Mouse (Mus musculus): ENCODE measurements around the gene Stag1. TPM values are rescaled to one million over a fixed set of nuclear protein-coding genes. Genes with fewer than 3 reads are reported as not detected.

Stag1 gene
- polyA plus RNA-seq, 1 experiment, result 0.56 TPM

DNA sequence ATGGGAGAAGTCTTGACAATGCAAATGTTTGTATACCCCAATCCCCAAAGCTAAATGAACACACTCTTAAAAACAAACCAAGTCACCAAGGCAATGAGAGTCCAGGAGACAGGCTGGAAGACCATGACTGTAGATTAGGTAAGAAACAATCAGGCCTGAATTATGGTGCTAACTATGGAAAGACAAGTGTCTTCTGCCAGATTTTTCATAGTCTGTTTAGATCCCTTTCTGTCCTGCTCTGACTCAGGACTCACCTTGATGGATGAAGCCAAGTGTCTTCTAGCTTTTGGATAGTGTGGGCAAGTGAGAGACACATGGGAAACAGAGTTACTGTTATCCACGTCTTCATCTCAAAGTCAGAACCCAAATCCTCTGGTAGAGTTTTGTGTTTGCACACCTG lies 26.1 kb upstream of the Stag1 start:
- Histone ChIP-seq H3K9me3 (ENCODE audit: control insufficient read depth, low read length) (no peaks in the 10 kb centered on the region; the same call in 1 of the 2 replicates), H3K27me3 (ENCODE audit: control insufficient read depth) (peaks cover 45% of the 10 kb centered on the region)
- no peak for TF ChIP-seq TAL1 (IDR thresholded peaks at IDR 0.05; ENCODE audit: low read length)
- TF ChIP-seq GATA1 (IDR thresholded peaks at IDR 0.05; ENCODE audit: low read length), result no peak

DNA sequence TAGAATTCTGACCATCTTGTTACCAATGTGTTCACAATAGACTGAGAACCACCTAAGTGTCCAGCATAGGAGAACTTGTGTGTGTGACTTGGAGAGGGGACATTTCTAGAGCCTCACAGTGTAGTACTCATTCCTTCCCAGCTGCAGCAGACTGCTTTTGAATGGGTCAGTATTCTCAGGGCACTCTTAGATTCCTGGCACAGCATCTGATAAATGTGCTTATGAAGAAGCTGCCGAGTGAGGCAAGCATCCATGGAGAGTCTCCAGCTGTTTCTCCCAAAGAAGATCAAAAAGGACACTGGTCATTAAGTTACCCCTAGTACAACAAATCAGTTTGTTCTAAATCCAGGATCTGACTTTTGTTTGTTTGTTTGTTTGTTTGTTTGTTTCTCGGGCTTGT lies 24.3 kb upstream of the Stag1 start:
- TF ChIP-seq TAL1 (IDR thresholded peaks at IDR 0.05; ENCODE audit: low read length) (no peak), GATA1 (IDR thresholded peaks at IDR 0.05; ENCODE audit: low read length) (no peak)
- Histone ChIP-seq H3K36me3 (ENCODE audit: control insufficient read depth) (no peaks in the 10 kb centered on the region), H3K4me3 (replicated peaks) (no peak overlapping the region), H3K27me3 (ENCODE audit: control insufficient read depth) (peaks cover 42% of the 10 kb centered on the region), H3K9me3 (ENCODE audit: control insufficient read depth, low read length) (no peaks in the 10 kb centered on the region; the same call in 1 of the 2 replicates), H3K4me1 (ENCODE audit: control insufficient read depth) (peaks cover 3% of the 10 kb centered on the region)

More for the DNA sequence above, 26.1 kb upstream of the Stag1 start:
- Histone ChIP-seq H3K4me3 (replicated peaks) (no peak overlapping the region), H3K4me1 (ENCODE audit: control insufficient read depth) (no peaks in the 10 kb centered on the region; the same call in none of the 2 replicates), H3K36me3 (ENCODE audit: control insufficient read depth) (no peaks in the 10 kb centered on the region)

DNA sequence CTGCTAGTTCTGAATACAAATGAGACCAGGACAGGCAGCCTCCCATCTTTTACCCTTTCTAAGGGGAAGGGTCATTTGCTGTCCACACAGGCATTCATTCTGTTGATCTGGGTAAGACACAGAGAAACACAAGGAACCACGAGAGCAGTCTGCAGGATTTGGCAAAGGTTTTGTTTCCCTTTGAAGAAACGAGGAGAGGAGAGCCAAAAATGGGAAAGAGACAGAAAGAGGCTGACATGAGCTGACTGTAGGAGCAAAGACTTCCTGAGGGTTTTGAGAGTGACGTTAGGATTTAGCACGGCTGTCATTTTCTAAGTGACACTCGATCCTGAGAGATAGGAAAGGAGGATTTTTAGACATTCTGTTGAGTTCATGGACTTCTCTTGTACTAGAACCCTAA lies 23.7 kb upstream of the Stag1 start:
- TF ChIP-seq TAL1 (IDR thresholded peaks at IDR 0.05; ENCODE audit: low read length), result no peak
- no peak for TF ChIP-seq GATA1 (IDR thresholded peaks at IDR 0.05; ENCODE audit: low read length)
- Histone ChIP-seq H3K4me1 (ENCODE audit: control insufficient read depth) (peaks cover 3% of the 10 kb centered on the region), H3K4me3 (replicated peaks) (no peak overlapping the region), H3K27me3 (ENCODE audit: control insufficient read depth) (peaks cover 35% of the 10 kb centered on the region), H3K36me3 (ENCODE audit: control insufficient read depth) (no peaks in the 10 kb centered on the region), H3K9me3 (ENCODE audit: control insufficient read depth, low read length) (no peaks in the 10 kb centered on the region; the same call in 1 of the 2 replicates)

DNA sequence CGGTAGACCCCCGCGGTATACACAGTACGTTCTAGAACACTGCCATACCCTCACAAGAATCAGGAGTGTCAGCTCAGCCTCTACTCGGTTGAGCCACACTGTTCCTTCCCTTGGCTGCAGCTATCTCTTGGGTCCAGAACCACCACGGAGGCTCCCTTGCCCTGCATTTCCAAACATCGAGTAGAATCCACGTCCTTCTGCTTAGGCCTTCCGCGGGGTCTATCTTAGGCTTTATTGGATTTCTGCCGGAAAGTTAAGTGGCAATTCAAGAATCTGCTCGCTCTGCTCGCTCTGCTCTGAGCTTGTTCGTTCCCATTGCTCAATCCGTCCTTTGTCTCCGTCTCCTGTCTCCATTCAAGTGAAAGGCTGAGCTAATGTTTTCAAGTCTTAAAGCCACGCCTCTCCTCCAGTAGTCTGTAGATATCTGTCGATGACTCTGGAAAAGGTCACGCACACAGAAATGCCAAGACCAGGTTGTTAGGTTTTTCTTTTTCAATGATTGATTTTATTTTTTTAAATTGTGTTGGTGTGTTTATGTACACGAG lies 17.3 kb upstream of the Stag1 start:
- Histone ChIP-seq H3K27me3 (ENCODE audit: control insufficient read depth) (no peaks in the 10 kb centered on the region), H3K4me3 (replicated peaks) (no peak overlapping the region), H3K36me3 (ENCODE audit: control insufficient read depth) (no peaks in the 10 kb centered on the region), H3K9me3 (ENCODE audit: control insufficient read depth, low read length) (no peaks in the 10 kb centered on the region), H3K4me1 (ENCODE audit: control insufficient read depth) (peaks cover 8% of the 10 kb centered on the region)
- no peak for TF ChIP-seq GATA1 (IDR thresholded peaks at IDR 0.05; ENCODE audit: low read length)
- TF ChIP-seq TAL1 (IDR thresholded peaks at IDR 0.05; ENCODE audit: low read length), result no peak

DNA sequence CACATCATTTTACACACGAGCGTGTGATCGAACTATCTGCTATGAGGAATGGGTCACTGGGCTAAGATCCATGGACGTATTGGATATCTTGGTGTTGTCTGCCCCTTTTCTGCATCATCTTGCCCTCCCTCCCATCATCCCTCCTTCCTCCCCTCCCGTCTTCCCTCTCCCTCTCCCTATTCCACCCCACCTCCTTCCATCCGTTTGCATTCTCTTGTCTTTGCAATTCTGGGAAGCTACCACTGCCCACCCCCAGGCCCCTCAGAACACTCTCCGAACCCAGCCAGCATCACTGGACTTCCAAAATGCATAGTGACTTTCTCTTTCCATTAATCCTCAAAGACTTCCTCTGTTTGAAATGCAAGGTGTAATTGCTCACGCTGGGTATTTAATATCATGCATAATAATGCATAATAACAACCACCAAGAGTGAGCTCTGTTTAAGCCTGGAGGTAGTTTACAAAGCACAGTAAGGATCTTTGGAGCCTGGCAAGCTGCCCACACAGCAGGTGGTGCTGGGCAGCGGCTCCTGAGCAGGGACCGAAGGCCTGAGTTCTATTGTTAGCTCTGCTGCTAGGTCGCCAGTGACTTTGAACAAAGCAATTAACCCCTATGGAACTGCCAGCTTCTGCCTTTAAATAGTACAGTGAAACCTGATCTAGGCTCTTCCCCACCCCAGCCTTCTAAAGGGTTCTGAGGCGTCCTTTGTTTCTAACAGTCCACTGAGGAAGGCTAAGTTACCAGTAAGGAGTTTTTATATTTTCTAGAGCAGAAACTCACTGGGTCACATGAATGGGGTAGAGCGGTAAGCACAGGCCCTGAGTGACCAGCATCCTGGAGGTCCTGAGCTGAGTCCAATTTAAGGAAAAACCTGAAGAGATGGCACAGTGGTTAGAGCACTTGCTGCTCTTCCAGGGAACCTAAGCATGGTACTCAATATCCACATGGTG lies 15.8 kb upstream of the Stag1 start:
- H3K36me3 ChIP-seq (ENCODE audit: control insufficient read depth), result no peaks in the 10 kb centered on the region
- H3K4me3 ChIP-seq (replicated peaks), result no peak overlapping the region
- TF ChIP-seq TAL1 (IDR thresholded peaks at IDR 0.05; ENCODE audit: low read length), result no peak
- no peak for TF ChIP-seq GATA1 (IDR thresholded peaks at IDR 0.05; ENCODE audit: low read length)
- H3K4me1 ChIP-seq (ENCODE audit: control insufficient read depth), result peaks cover 8% of the 10 kb centered on the region
- no peaks in the 10 kb centered on the region for H3K9me3 ChIP-seq (ENCODE audit: control insufficient read depth, low read length)
- H3K27me3 ChIP-seq (ENCODE audit: control insufficient read depth), result no peaks in the 10 kb centered on the region

DNA sequence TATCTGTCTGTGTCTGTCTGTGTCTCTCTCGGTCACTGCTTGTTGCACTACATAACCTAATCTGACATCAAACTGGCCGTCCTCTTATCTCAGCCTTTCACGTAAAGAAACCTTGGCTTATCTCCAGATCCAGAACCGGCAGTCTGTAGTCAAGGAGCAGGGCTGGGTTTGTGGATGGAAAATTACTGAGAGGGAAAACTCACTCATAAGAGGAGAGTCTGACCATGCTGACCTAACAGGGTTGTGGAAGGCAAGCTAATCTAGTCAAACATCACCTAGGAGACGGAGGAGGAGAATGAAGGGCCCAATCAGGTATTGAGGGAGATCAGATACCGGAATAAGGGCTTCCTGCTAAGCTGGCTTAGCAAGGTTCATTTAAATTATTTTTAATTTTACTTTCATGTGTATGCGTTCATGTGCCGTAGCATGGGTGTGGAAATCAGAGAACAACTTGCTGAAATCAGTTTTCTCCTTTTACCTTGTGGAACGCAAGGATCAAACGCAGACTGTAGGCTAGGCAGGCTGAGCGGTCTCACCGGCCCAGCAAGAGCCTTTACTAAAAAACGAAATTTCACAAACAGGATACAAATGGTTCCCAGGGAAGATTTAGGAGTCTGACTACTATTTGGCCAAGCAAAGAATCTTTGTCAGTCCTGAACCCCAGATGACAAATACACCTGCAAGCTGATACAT lies 14.6 kb upstream of the Stag1 start:
- no peak for TF ChIP-seq GATA1 (IDR thresholded peaks at IDR 0.05; ENCODE audit: low read length)
- no peak for TF ChIP-seq TAL1 (IDR thresholded peaks at IDR 0.05; ENCODE audit: low read length)
- peaks cover 4% of the 10 kb centered on the region for H3K4me1 ChIP-seq (ENCODE audit: control insufficient read depth)
- no peaks in the 10 kb centered on the region for H3K27me3 ChIP-seq (ENCODE audit: control insufficient read depth)
- no peaks in the 10 kb centered on the region for H3K9me3 ChIP-seq (ENCODE audit: control insufficient read depth, low read length)
- H3K4me3 ChIP-seq (replicated peaks), result no peak overlapping the region
- H3K36me3 ChIP-seq (ENCODE audit: control insufficient read depth), result no peaks in the 10 kb centered on the region

DNA sequence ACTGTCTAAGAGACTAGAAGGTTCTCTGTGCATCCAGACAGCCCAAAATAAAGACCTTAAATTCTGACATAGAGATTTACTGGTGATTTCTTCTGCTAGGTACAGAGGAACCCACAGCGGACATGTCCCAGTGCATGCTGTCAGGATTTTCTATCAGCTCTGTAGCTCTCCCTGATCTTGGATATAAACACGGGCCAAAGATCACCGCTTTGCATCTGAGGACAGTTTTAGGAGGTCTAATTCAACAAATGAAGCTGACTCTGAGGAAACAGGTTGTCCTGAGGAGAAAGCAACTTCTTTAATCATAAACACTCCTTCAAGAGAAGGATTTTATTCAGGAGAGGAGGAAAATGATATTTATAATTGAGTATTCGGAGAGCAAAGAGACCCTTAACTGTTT lies 13.6 kb upstream of the Stag1 start:
- H3K36me3 ChIP-seq (ENCODE audit: control insufficient read depth), result no peaks in the 10 kb centered on the region
- peaks cover 4% of the 10 kb centered on the region for H3K4me1 ChIP-seq (ENCODE audit: control insufficient read depth)
- no peak overlapping the region for H3K4me3 ChIP-seq (replicated peaks)
- H3K27me3 ChIP-seq (ENCODE audit: control insufficient read depth), result no peaks in the 10 kb centered on the region
- no peaks in the 10 kb centered on the region for H3K9me3 ChIP-seq (ENCODE audit: control insufficient read depth, low read length)
- no peak for TF ChIP-seq TAL1 (IDR thresholded peaks at IDR 0.05; ENCODE audit: low read length)
- TF ChIP-seq GATA1 (IDR thresholded peaks at IDR 0.05; ENCODE audit: low read length), result no peak

DNA sequence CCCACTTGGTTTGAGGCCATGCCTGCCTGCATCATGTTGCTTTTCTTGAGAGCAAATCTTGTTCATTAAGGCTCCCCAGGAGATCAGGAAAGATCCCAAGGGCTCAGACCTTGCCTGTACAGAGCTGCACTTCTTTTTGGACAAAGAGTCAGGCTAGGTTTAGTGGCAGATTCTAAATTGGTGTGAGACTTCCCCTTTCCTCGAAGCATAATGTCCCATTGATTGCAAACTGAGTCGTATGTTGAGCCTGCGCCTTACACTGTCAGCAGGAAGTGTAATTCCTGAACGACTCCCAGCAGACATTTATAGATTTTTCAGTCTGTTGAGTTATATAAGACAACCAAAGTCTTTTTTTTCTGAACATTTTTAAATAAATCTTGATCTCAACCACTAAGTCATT lies 7.1 kb upstream of the Stag1 start:
- H3K4me1 ChIP-seq (ENCODE audit: control insufficient read depth), result no peaks in the 10 kb centered on the region
- no peak overlapping the region for H3K4me3 ChIP-seq (replicated peaks)
- no peaks in the 10 kb centered on the region for H3K9me3 ChIP-seq (ENCODE audit: control insufficient read depth, low read length)
- no peaks in the 10 kb centered on the region for H3K27me3 ChIP-seq (ENCODE audit: control insufficient read depth)
- H3K36me3 ChIP-seq (ENCODE audit: control insufficient read depth), result no peaks in the 10 kb centered on the region
- no peak for TF ChIP-seq TAL1 (IDR thresholded peaks at IDR 0.05; ENCODE audit: low read length)
- no peak for TF ChIP-seq GATA1 (IDR thresholded peaks at IDR 0.05; ENCODE audit: low read length)

DNA sequence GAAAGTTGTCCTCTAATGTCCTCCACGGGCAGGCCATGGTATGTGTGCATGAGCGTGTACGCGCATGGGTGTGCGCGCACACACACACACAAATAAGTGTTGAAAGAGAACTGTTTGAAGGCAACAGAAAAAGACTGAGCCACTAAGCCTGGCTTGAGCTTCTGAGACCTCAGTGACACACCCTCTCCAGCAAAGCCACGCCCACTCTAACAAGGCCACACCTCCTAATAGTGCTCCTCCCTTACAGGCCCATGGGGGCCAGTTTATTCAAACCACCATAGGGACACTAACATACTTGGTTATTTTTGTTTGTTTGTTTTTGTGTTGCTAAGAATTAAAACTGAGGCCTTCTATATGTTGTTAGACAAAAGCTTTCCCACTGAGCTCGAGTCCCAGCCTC lies 1.3 kb upstream of the Stag1 start:
- peaks cover 2% of the 10 kb centered on the region; the same call in 1 of the 2 replicates for H3K4me1 ChIP-seq (ENCODE audit: control insufficient read depth)
- TF ChIP-seq TAL1 (IDR thresholded peaks at IDR 0.05; ENCODE audit: low read length) (no peak), GATA1 (IDR thresholded peaks at IDR 0.05; ENCODE audit: low read length) (no peak)

More for the DNA sequence above, 1.3 kb upstream of the Stag1 start:
- no peaks in the 10 kb centered on the region for H3K9me3 ChIP-seq (ENCODE audit: control insufficient read depth, low read length)
- H3K36me3 ChIP-seq (ENCODE audit: control insufficient read depth), result no peaks in the 10 kb centered on the region
- no peaks in the 10 kb centered on the region for H3K27me3 ChIP-seq (ENCODE audit: control insufficient read depth)
- no peak overlapping the region for H3K4me3 ChIP-seq (replicated peaks)
